Mouse (Mus musculus) thymus, adult 2 months (tissue): ENCODE results near the gene Ubald2. TPM values are rescaled to one million over a fixed set of nuclear protein-coding genes. Genes with fewer than 3 reads are reported as not detected.

Source experiments
- DNase-seq: peaks from one replicate; pipeline ENCODE4 v3.0.0; 2021
- H3K27ac ChIP-seq: fragments of 200-500 bp; 2 replicates; pipeline ENCODE4 v1.5.1; 2012; ENCODE audit warnings: low read length, control low read depth; ENCODE audit not compliant: control insufficient read depth, insufficient read depth
- H3K27me3 ChIP-seq: fragments of 200-500 bp; 2 replicates; pipeline ENCODE4 v1.6.1; 2012; ENCODE audit warnings: mild to moderate bottlenecking, low read length, moderate library complexity, mixed read lengths; ENCODE audit not compliant: control insufficient read depth, insufficient read depth
- H3K36me3 ChIP-seq: fragments of 200-500 bp; 2 replicates; pipeline ENCODE4 v1.6.1; 2012; ENCODE audit warnings: mild to moderate bottlenecking, low read length, moderate library complexity; ENCODE audit not compliant: control insufficient read depth, insufficient read depth
- H3K4me1 ChIP-seq: fragments of 200-500 bp; replicated peaks from 2 replicates; pipeline ENCODE4 v1.6.1; 2012; ENCODE audit warnings: low read length; ENCODE audit not compliant: control insufficient read depth, insufficient read depth
- H3K4me3 ChIP-seq: fragments of 200-500 bp; 2 replicates; pipeline ENCODE4 v1.5.1; 2012; ENCODE audit warnings: mild to moderate bottlenecking, low read length, control low read depth, moderate library complexity; ENCODE audit not compliant: control insufficient read depth, insufficient read depth
- CTCF ChIP-seq: fragments of 200-500 bp; IDR thresholded peaks from 2 replicates; pipeline ENCODE4 v1.5.1; 2012; ENCODE audit warnings: mild to moderate bottlenecking, control low read depth, low read length, moderate library complexity, borderline replicate concordance; ENCODE audit not compliant: control insufficient read depth, poor library complexity, insufficient read depth; ENCODE audit errors: extremely low read depth
- POLR2A ChIP-seq: fragments of 200-500 bp; IDR thresholded peaks from 2 replicates; pipeline ENCODE4 v1.6.1; 2012; ENCODE audit warnings: mild to moderate bottlenecking, low read length, control low read depth, moderate library complexity; ENCODE audit not compliant: control insufficient read depth, poor library complexity, insufficient read depth; ENCODE audit errors: extremely low read depth
- WGBS: fragments of 180-500 bp; shearing (Covaris S2); methylation state at CpG from one replicate; pipeline ENCODE4 v1.1.7; 2018; 5-methylcytosine and 5-hydroxymethylcytosine counted together
- polyA plus RNA-seq: library from polyadenylated mRNA; depleted of rRNA; stranded (reverse); fragments of >200 nt; gene quantifications from 2 replicates; pipeline ENCODE4 v1.2.3, GENCODE M21; 2012

Ubald2 gene
- polyA plus RNA-seq, 1 experiment: 558 TPM

DNA sequence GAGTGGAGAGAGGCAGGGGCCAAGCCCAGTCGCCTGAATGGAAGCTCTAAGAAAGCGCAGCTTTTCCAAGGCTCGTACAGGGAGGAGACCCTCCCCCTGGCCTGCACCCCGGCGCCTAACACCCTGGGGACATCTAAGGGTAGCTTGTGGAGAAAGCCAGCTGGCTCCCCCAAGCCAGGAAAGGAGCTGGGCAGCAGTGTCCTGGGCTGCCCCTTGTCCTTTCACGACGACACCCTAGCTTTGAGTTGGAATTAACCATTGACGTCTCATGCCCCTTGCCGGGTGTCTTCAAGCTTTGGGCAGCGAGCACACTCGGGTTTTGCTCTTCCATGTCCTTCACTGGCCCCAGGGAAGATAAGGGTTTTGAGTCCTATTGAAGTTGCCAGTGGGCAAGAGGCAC lies 3.6 kb downstream of the Ubald2 start:
- no peak for TF ChIP-seq POLR2A
- no peak for TF ChIP-seq CTCF
- no peak overlapping the region for H3K4me3 ChIP-seq
- H3K4me1 ChIP-seq: peaks cover 39% of the 10 kb centered on the region
- 90% methylated on average over 11 of the region's 11 CpGs for WGBS
- H3K27me3 ChIP-seq: no peaks in the 10 kb centered on the region
- peaks cover 7% of the 10 kb centered on the region; the same call in 1 of the 2 replicates for H3K36me3 ChIP-seq
- DNase-seq: no peak
- no peak overlapping the region for H3K27ac ChIP-seq

DNA sequence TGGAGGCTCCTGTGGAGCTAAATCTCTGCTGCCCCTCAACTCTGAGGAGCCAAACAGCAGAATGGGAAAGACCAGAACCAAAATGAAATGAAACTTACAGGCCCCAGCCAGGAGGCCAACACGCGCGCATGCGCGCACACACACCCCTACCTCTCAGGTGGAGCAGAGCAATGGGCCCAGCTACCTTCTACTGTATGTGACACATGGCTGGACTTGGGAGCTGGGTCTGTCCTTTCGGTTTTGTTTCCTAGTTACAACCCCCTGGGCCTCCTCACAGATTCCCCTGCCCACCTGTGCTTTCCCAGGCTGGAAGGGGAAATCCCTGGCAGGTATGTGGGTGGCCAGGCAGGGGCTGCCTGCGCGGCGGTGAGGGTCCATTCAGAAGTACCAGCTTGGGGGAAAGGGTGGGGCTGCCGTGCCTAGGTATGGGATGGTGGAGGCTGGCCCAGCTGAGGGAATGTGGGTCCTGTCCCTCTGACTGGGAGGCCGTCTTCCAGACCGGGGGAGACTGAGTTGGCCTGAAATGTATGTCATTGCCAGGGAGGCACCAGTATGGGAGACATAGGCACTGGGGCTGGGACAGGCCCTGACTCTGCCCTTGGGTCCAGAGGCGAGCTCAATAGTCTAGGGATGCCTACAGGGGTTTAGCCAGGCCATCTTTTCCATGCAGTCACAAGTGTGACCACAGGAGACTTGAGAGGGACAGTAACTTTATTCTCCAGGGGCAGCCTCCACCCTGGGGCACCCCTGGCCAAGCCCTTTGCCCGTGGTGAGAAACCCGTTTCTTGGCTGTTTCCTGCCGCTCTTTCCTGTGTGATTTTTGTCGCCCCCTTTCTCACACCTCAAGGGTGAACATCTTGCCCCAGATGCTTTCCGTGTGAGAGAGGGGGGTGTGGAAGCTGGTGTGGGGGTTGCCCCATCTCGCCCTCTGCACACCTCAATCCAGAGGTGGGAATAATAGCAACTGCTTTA lies 5.7 kb downstream of the Ubald2 start:
- WGBS: 55% methylated on average over 19 of the region's 19 CpGs
- TF ChIP-seq CTCF (0 out of 2 replicates have a peak, but pooled peaks have one; percentile 18), POLR2A (no peak)
- peak; percentile 57 for DNase-seq
- Histone ChIP-seq H3K4me1 (peaks cover 38% of the 10 kb centered on the region), H3K27ac (peak overlapping the region; percentile 39; the same call in 1 of the 2 replicates), H3K36me3 (peaks cover 7% of the 10 kb centered on the region; the same call in 1 of the 2 replicates), H3K27me3 (no peaks in the 10 kb centered on the region), H3K4me3 (no peak overlapping the region)

DNA sequence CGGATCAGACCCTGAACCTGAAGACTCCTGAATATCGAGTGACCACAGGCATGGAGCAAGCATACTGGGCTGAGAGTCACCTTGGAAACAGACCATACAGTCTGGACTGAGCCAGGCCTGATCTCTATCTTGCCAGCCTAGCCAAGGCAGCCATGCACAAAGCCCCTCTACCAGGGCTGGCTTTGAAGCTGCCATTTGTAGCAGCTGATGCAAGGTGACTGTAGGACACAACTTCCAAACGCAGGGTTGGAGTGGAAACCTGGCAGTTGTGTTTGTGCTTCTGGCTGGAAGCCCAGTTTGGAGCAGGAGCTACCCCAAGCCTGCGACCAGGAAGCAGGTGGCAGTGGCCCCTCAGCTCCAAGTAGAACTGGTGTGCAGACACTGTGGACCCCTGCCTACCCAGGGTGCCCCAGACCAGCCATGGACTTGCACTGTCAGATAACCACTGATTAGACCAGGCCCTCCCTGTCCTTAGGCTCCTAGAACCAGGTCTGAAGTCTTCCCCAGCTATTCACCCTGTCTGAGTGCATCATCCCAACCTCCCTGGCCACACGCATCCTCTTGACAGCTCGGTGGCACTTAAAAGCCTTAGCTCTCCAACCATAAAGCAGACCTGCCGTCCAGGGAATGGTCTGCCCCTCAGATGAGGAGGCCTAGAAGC lies 6.6 kb downstream of the Ubald2 start:
- DNase-seq: no peak
- H3K27ac ChIP-seq: no peak overlapping the region
- H3K4me1 ChIP-seq: peaks cover 33% of the 10 kb centered on the region
- H3K4me3 ChIP-seq: no peak overlapping the region
- TF ChIP-seq CTCF: no peak
- TF ChIP-seq POLR2A: no peak
- H3K36me3 ChIP-seq: peaks cover 7% of the 10 kb centered on the region; the same call in 1 of the 2 replicates
- WGBS: 84% methylated on average over 7 of the region's 7 CpGs
- no peaks in the 10 kb centered on the region for H3K27me3 ChIP-seq

DNA sequence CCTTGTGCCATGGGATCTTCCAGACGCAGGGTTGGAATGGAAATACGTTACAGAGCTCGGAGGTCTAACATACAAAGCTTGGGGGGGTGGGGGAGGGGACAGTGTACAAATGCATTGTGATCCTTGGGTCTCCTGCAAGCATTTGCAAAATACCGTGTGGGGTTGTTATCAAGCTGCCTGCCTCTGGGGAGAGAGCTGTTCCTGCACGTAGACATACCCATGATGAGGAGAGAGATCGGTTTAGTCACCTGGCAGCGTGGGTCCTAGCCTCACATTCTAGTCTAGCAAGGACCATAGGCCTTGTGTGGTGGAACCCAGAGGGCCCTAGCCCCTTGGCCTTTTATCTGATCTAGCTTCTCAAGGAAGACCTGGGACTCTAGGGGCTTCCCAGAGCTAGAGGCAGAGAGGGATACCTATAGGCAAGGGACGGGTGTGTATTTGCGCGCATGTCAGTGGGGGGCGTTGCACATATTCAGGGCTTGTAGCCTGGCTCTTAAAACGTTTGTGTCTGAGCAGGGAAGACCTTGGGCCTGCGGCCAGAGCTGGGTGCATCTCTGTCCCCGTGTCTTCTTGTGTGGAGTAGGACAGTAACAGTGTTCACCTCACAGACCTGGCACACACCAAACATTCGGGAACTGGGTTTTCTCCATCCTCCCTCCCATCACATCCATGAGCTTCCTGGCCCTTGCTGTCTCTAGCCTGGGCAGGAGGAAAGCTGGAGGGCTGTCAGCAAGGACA lies 8.4 kb downstream of the Ubald2 start:
- Histone ChIP-seq H3K36me3 (peaks cover 4% of the 10 kb centered on the region; the same call in 1 of the 2 replicates), H3K27ac (no peak overlapping the region), H3K27me3 (no peaks in the 10 kb centered on the region), H3K4me3 (no peak overlapping the region), H3K4me1 (peaks cover 17% of the 10 kb centered on the region)
- DNase-seq: no peak
- WGBS: 90% methylated on average over 15 of the region's 15 CpGs
- no peak for TF ChIP-seq POLR2A

DNA sequence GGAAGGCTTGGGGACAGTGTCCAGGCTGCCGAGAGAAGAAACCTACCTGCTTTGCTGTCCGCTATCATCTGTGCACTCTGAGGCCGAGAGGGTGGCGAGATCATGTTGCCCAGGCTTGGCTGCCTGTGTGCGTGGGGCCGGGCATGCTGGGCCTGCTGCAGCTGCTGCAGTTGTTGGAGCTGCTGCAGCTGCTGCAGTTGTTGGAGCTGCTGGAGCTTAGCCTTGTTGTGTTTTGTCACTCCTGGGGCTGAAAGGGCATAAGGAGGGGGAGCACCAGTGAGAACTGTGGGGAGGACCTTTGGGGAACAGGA lies 8.9 kb downstream of the Ubald2 start:
- H3K36me3 ChIP-seq: no peaks in the 10 kb centered on the region; the same call in 1 of the 2 replicates
- 92% methylated on average over 6 of the region's 6 CpGs for WGBS
- TF ChIP-seq CTCF: no peak
- no peak for TF ChIP-seq POLR2A
- no peaks in the 10 kb centered on the region for H3K27me3 ChIP-seq
- H3K27ac ChIP-seq: no peak overlapping the region
- no peak for DNase-seq
- H3K4me1 ChIP-seq: peaks cover 15% of the 10 kb centered on the region
- no peak overlapping the region for H3K4me3 ChIP-seq

DNA sequence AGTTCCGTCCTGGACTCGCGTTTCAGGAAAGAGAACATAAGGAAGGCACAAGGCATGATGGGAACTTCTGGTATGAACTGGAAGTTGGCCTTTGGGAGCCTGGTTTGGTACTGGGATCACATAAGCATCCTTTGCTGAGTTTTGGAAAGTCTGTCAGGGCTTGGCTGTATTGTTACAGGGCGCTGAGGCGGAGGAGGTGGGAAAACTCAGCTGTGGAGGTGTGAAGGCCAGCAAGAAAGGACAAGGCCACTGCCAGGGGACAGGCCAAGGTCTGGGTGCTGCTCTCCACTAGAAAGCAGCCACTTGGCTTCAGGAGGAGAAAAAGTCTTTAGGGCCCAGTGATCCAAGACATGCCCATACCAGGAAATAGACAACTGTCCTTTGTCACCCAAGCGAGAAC lies 9.4 kb downstream of the Ubald2 start:
- TF ChIP-seq POLR2A (no peak), CTCF (no peak)
- Histone ChIP-seq H3K4me3 (no peak overlapping the region), H3K27ac (no peak overlapping the region), H3K36me3 (no peaks in the 10 kb centered on the region), H3K27me3 (no peaks in the 10 kb centered on the region), H3K4me1 (peaks cover 15% of the 10 kb centered on the region)
- no peak for DNase-seq
- WGBS: 95% methylated on average over 6 of the region's 6 CpGs
